Mouse (Mus musculus) left cerebral cortex, adult 9 months (tissue): ENCODE data around the gene B3gnt3.

Source experiments
- DNase-seq, 2 experiments: peaks; one replicate each; pipeline ENCODE4 v3.0.0; 2022; ENCODE audit warnings: low spot score in 2 of 2

The B3gnt3 gene

DNA sequence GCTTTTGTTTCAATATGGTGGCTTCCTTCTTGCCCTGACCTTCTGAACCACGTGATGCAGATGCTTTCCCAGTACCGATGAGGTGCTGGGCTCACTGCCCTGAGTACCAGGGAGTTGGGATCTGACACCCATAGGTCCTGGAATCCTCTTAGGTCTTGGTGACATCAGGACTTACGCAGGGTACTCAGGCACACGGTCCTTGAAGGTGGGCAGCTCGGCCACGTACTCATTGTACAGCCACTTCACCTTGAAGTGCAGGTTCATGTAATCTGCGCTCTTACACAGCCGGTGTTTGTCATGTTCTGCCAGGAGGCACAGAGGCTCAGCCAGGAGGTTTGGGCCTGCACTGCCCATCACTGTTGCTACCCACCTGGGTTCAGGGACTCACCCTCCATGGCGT lies 56.1 kb downstream of the B3gnt3 start:
- DNase-seq: no peak
